Mouse (Mus musculus) c-Kit-positive CD71-positive TER-119-negative erythroid progenitor cells, embryonic 14.5 days (primary cell): ENCODE measurements around the gene Sgo1.
A peak's percentile ranks its signal among the peaks of the same experiment; 100 is the strongest.
"Not testable (repeated sequence)": the region's sequence is repeated elsewhere in the genome, so short reads cannot be mapped to it uniquely, and the experiment has no call there.

Experiments
- DNase-seq: peaks from one replicate; pipeline ENCODE4 v3.0.0-alpha.2; 2013; ENCODE audit warnings: low read depth

Gene Sgo1

DNA sequence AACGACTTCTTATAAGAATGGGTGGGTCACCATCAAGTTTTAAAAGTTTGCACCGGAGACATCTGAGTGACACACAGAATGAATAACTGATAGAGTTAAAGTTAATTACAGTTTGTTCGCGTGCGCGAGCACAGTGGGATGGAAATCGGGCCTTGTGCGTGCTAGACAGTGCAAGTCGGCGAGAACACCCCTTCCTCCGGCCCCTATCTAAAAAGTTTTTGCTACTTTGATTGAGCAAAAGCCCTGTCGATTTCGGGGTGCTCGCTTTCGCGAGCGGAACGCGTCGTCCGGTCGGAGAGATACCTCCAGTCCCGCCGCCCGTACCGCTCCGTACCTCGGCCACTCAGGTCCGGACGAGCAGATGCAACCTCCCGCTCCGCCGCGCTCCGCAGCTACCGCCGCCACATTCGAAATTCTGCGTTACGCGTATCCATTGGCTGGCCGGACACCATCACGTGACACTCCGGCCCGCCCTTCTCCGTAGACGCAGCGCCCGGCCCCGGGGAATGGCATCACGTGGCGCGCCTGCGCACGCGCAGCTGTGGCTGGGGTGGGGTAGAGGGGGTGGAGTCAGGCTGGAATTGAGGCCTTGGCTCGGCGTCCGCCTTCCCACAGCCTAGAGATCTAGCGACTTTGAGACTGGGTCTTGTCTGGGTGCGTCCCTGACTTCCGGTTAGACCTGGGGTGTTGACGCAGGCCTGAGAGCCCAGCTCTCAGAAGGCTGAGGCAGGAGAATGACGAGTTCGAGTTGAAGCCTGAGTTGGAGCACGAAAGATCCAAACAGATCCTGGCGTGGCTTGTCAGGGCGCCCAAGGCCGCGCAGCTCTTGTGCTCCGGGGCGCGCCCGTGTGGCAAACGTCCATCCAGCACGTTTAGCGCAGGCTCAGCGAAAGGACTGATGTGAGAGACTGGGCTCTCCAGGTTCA, at the start of gene Sgo1:
Sgo1 (minus strand) TSS at position 457 of the 926 bp plus-strand sequence.
- DNase-seq, result peak; percentile 93

DNA sequence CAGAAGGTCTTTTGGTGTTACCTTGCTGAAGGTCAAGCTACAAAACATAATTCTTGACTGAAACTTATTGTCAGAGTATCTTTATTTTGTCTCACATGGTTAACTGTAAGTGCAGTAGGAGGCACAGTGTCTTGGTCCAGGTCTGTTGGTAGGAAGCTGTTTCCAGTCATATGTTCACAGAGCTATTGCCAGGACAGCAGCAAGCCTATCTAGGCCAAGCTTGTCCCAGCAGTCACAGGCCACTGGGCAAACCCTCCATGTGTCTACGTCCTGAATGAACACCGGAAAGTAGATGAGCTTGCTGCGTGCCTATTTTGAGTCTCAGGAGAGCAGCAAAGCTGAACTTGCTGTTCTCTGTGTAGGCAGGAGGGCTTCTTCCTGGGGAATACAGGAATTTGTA, 29.8 kb upstream of the Sgo1 start:
- DNase-seq, result not testable (repeated sequence)

DNA sequence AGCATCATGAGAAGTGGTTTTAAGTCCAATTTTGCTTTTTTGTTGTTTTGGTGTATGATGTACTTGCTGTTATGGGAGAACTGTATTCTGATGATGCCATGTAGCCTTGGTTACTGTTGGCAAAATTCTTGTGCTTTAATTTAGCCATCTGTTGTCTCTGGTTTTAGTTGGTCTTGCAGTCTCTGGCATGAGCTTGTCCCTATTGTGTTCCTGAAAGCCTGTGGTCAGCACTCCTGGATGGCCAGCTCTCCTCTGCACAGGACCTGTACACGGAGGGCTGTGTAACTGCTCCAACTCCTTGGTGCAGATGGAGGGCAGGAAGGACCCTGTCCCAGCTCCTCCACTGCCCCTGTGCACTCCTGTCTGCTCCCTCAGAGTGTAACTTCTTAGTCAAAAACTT, 29.3 kb upstream of the Sgo1 start:
- DNase-seq, result no peak

DNA sequence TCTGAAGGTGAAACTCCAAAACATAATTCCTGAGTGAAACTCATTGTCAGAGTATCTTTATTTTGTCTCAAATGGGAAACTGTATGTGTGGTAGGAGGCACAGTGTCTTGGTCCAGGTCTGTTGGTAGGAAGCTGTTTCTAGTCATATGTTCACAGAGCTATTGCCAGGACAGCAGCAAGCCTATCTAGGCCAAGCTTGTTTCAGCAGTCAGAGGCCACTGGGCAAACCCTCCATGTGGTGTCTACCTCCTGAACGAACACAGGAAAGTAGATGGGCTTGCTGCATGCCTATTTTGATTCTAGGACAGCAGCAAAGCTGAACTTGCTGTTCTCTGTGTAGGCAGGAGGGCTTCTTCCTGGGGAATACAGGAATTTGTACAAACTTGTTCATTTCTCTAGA, 26.0 kb upstream of the Sgo1 start:
- DNase-seq, result not testable (repeated sequence)

DNA sequence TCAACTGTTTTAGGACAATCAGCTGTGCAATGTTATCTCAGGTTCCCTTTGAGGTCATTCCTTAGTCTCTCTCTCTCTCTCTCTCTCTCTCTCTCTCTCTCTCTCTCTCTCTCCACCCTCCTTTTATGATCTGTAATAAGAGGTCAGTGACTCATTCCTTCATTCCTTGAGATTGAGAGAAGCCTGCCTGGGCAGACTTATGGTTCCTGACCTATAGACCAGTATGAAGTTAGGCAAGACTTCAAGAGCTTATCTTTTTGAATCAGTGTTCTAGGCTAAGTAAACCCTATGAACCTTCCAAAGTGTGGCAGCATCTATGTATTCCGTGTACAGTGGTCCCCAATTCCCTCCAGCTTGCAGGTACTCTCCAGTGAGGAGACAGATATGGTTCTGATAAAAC, 25.3 kb upstream of the Sgo1 start:
- no peak for DNase-seq

DNA sequence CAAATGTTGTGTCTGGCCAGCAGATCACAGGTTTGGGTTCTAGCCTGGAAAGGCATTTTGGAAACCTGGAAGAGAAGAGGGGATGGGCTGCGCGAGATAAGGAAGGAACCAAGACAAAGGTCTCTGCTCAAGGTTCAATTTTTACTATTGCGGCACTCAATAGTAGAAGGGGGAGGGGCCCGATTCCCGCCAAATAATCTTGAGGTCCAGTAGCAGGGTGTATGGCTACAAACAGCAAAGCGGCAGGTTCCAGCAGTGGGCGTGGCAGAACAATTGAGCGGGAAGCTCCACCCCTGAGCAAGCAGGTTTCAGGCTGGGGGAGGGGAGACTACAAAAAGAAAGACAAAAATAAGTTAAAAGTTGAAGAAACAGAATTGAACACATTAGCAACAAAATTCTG, 8.4 kb upstream of the Sgo1 start:
- not testable (repeated sequence) for DNase-seq

DNA sequence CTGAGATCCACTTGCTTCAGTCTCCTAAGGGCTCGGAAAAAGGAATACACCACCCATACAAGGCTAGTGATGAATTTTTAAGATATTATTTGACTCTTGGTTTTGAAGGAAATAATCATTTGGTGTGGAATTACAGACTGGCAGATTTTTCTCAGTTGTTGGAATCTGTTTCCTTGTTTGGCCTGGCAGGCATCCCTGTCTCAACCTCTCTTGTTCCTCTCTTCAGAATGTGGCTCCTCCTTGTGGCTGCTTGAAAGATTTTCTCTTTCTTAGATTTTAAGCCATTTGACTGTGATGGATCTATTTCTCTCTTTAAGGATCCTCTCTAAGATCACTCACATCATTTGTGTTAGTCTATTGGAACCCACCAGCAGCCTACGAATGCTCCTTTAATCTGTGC, 4.9 kb upstream of the Sgo1 start:
- DNase-seq, result no peak

DNA sequence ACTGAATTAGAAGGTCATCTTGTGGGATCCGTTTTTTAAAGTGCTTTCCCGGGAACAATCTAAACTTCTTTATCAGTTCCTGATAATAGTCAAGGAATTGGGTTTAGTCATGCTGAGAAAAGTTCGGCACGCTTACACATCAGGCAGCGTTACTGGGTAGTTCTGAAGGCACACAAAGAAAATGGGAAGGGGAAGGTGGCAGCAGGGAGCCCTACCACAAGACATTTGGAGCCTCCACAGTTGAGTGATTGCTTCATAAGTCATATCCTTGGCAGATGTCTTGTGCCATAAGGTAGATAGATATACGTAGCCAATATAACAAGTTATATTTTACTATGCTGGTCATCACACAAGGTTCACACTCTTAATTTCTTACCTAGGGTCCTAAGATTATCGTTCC, 813 bp upstream of the Sgo1 start:
- no peak for DNase-seq

DNA sequence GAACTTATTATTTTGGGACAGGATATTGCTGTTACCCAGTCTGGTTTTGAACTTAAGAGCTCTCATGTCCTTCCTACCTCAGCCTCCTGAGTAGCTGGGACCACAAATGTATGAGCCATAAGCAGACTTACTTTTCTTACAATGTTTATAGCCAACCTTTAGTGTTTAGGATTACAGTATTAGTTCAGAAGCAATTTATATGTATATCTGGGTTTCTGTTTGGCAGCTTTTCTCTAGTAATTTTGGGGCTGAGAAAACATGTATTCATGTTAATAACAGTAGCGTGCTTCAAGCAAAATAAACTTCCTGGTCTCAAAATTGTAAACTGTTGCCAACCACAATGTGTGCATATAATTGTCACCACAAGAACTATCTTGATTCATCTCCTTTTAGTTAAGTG, 812 bp downstream of the Sgo1 start:
- peak; percentile 16 for DNase-seq

DNA sequence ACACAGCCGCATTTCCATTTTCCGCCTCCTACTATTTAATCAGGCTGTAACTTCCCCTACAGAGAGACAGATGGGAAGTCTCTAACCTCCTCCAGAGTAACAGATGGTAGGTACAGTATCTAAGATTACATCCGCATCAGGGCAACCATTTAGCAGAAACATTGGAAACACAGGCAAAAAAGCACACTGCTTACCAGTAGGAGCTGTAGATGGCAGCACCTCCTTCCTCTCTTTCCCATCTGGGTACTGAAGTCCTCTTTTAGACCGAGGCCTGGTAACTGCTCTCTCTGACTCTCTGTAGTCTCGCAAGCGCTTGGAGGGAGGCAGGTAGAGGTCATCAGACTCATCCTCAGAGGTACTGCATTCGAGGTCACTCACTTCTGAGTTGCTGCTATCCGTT, 10.4 kb downstream of the Sgo1 start:
- DNase-seq, result no peak

DNA sequence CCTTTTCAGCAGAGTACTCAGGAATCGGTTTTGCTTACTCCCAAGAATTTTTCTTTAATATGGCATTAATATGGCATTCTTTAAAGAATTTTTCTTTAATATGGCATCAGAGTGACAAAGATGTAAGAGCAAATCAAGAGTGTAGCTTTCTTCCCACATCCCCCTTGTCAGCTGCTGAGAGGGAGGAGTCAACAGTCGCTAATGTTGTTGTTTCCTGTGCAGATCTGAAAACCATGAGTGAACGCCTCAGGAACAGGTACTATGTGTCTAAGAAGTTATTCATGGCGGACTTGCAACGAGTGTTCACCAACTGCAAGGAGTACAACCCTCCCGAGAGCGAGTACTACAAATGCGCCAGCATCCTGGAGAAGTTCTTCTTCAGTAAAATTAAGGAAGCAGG, 18.7 kb downstream of the Sgo1 start:
- DNase-seq, result no peak

DNA sequence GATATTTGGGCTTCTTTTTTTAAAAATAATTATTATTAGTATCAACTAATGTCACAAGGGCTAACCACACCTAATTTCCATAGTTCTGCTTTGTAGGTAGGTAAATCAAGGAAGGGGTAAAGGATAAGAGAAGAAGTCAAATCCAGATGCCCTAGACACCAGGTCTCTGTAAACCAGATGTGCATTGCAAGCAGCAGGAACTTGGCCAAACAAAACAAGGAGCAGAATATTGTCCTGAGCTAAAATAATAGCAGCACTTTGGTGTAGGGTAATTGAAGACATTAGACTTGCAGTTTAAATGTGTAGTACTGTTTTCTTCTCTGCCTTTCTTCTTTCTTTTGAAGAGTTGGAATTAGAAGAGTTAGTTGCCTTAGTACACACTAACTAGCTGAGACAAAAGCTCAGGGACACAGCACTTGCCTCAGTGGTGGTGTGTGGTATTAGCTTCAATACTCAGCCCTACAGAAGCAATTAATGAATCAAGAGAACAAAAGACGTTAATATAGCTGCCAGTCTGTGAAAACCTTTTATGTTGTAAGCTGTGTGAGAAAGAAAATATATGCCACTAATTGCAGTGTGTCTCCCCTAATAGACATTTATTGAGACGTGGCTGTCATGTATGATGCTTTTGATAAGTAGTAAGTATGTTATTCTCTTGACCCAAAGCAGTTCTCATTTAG, 24.3 kb downstream of the Sgo1 start:
- no peak for DNase-seq

DNA sequence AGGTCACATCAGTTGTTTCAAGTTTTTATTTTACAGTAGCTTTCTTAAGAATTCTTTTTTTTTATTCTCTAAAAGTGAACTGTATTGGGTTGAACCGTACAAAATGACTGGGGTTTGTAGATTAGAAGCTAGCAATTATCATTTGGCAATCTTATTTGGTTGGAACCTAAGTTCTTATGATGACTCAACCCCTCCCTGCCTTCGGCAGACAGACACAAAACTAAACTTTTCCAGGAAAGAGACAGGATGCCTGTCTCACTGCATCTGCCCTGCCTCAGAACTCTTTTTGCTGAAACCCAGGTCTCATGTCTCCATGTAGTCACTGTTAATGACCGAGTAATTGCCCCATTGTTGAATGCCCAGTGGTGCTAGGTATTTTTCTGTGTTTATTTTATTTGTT, 24.9 kb downstream of the Sgo1 start:
- no peak for DNase-seq

DNA sequence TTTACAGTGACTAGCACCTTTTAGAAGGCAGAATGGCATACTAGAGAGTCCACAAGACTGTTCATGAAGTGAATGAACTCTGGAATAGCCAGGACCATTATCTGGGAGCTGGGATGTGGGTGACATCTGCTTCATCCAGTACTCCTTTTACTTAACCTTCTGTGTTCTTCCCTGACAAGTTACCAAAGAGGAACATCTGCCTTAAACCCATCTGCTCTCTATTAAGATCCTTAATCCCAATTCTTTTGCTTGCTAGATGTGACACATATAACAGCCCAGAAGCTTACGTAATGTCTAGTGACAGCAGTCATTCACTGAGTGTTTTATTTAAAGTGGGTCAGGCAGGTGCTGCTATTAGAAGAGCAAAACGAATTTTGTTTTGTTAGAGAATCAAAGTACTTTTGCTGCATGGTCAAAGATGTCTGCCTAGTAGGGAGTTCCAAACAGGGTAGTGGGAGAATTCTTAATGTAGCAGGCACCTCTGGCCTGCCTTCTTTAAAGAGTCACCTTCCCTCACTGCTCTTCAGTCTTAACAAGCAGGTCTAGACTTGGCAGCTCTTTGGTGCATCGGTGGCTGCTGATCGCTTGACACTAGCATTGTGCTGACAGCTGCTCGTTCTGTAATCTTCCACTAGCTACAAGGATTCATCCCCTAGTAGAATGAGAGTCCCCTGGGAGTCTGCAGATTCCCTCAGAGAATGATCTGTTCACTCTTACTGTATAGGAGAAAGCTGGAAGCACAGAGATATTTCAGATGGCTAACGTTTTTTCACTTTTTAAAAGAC, 27.9 kb downstream of the Sgo1 start:
- DNase-seq, result no peak

DNA sequence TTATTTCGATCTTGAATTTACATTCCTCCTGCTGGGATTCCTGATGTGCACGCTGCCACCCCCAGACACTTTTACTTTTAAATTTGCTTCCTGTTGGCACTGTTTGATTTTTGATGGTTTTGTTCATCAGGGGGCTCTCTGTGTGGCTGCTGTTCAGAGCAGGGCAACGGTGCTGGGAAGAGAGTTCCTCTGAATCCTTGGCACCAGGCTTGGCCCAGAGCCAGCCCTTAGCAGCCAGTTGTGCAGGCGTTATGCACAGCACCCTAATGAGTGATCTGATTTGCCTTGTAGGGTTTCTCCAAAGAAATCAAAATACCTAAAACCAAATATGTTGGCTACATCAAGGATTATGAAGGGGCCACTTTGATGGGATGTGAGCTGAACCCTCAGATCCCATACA, 29.4 kb downstream of the Sgo1 start:
- DNase-seq, result no peak

DNA sequence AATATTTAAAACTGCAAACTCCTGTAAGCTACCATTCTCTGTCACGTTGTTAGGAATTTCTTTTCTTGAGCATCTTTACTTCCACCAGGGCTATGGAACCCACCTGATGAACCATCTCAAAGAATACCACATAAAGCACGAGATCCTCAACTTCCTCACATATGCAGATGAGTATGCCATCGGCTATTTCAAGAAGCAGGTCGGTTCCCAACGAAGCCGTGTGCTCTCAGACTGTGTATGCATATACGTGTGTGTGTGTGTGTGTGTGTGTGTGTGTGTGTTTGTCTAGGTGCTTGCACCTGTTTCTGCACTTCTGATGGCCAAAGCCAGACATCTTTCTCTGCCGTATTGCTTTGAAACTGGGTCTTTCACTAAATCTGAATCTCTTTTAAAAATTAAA, 29.9 kb downstream of the Sgo1 start:
- DNase-seq, result no peak

DNA sequence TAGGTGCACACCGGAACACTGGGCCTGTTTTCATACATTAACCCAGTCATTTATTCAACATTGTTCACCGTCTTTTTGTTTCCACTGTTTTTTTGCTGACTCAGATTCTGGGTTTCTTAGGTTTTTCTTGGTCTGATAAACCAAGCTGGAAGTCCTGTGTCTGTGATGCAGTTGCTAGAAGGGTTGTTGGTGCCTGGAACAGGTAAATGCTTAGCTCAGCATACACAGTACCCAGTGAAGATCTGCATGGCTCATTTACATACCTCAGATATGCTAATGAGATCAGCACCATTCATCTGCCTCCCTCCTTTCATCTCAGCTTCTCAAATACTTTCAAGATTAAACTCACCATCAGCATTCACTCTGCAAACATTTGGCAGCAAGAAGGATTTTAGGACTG, 30.5 kb downstream of the Sgo1 start:
- DNase-seq, result no peak

DNA sequence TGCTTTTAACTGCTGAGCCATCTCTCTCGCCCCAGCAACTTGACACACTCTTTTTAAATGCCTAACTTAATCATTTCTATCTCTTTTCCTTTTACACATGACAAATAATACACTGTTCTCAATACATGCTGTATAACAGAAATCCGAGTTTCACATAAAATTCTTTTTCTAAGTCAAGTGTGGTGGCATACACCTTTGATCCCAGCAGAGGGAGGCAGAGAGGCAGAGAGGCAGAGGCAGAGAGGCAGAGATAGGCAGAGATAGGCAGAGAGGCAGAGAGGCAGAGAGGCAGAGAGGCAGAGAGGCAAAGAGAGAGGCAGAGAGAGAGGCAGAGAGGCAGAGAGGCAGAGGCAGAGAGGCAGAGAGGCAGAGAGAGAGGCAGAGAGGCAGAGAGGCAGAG, 31.7 kb downstream of the Sgo1 start:
- peak; percentile 24 for DNase-seq

DNA sequence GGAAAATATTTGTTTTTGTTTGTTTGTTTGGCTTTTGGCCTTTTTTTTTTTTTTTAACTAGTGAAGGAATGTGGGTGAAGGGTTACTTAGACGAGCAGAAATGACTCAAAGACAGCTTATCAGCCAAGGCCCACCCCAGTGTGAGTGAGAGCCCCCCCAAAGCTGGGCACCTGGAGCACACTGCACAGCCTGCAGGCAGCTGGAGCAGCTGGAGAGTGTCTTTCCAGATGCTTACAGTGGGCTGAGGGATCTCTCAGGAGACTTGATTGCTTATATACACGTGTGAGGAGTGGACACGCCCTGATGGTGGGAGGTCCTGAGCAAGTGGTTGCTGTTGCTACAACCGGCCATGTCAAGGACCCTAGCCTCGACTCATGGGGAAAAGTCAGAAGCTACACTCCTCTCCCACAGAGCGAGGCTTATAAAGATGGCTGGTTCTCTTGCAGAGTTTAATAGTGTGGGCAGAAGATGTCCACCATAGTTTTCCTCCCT, 32.7 kb downstream of the Sgo1 start:
- no peak for DNase-seq

DNA sequence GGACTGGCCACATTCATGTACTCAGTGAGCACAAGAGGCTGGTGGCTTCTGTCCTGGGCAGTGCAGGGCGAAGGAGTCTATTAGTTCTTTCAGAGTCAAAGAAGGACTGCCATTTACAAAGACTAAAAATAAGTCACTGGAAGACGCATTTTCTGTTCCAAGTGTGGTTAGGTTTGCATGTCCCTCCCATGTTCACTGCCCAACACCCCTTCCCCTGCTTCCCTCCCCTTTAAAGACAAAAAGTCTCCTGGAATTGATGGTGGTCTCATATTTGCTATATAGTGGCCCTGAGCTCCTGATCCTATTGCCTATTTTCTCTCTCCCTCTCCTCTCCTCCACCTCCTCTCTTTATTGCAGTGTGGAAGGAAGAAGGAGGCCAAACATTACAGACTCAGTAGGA, 33.2 kb downstream of the Sgo1 start:
- no peak for DNase-seq

DNA sequence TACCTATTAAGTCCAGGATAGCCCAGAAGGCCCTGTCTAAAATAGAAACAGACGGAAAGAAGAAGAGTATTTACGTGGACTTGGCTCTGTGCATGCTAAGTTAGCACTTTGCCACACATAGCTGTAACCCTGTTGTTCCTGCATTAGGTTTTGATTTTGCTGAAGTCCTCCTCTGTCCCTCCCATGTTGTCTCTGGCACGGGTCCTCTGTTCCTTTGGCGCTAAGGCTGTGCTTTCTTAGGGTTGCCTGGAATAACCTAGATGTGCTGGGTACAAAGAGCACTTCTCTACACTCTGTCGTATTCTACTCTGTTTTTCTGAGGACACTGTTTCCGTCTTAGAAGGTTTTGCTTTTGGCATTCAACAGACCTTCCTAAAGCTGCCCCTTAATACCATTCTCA, 34.1 kb downstream of the Sgo1 start:
- no peak for DNase-seq

DNA sequence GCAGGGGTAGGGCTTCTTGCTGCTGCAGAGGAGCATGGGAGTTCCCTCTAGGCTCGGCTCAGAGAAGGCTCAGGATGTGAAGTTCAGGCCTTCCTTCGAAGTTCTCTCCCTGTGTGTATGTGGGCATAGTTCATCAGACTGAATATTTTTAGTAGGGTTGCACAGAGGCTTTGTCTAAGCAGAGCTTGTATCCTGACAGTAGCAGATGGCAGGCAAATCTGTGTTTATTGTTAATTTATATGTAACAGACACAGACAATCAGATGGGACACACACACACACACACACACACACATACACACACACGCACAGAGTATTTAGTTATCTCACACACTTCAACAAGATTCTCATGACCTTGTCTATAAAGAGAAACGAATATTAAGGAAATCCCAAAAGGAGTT, 34.5 kb downstream of the Sgo1 start:
- DNase-seq, result no peak

DNA sequence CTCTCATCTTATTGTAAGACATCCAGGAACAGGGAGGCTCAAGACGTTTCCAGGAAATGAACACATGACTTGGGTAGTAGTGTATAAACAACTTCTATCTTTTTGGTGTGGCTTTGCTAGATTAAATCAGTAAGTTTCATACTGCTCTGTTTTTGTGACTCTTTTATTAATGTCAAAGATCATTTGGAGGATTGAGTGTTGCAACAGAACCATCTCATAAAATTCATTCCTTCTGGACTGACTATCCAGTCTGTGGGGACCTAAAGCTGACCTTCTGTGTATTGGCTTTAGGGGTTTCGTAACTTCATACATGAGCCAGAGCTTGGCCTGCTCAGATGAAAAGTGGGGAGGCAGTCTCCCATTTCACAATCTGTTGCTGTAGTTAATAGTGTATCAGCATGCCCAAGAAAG, 38.9 kb downstream of the Sgo1 start:
- no peak for DNase-seq
